Mouse (Mus musculus) frontal cortex, postnatal 25 days (tissue): ENCODE data around the gene Vmn1r113.
"Not testable (repeated sequence)": the region's sequence is repeated elsewhere in the genome, so short reads cannot be mapped to it uniquely, and the experiment has no call there.

Experiments
- DNase-seq, 2 experiments: peaks; one replicate each; pipeline ENCODE4 v3.0.0; 2022; ENCODE audit warnings: low spot score in 2 of 2

Gene Vmn1r113

DNA sequence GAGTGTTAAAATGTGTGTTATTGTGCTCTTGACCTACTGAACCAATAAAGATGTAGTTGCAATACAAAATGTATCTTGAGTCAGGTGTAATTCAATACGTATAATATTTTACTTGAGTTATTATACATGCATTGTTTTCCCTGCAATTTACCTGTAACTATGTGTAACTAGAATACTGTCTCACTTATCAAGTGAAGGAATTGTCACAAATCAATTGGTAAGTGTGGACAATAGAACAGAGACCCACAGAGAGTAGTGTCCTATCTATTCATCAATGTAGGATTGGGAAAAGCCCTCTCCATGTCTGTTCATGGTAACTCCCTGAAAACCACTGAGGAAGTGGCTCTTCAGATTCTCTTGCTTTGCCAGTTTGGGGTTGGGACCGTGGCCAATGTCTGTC, at the start of gene Vmn1r113:
TSS of gene Vmn1r113 (plus strand) at position 301 of the 400 bp plus-strand sequence.
- not testable (repeated sequence) for DNase-seq

GRCm38 (mm10) chr7:20770885-20771284, 16.2 kb upstream of the Vmn1r113 start, which contains the start of gene Vmn1r112:
Gene Vmn1r112 (plus strand): TSS chr7:20771185.
- DNase-seq: not testable (repeated sequence)

GRCm38 (mm10) chr7:20812086-20812485, 25.0 kb downstream of the Vmn1r113 start, which contains the start of gene Vmn1r114:
Gene Vmn1r114 (minus strand): TSS chr7:20812186.
- not testable (repeated sequence) for DNase-seq
